Mouse (Mus musculus): Measurements from ENCODE around the gene Kif24.
A peak's percentile ranks its signal among the peaks of the same experiment; 100 is the strongest.
"Not testable (repeated sequence)": the region's sequence is repeated elsewhere in the genome, so short reads cannot be mapped to it uniquely, and the experiment has no call there.

Gene Kif24

GRCm38 (mm10) chr4:41492951-41493350 is 28.3 kb upstream of the Kif24 start:
- DNase-seq (ENCODE audit: low spot score): no peak

GRCm38 (mm10) chr4:41481601-41482017 is 16.9 kb upstream of the Kif24 start:
- peak; percentile 45 for DNase-seq (ENCODE audit: low spot score)

- DNase-seq (ENCODE audit: low spot score): peak; percentile 69
Measured at GRCm38 (mm10) chr4:41480254-41480653, 15.6 kb upstream of the Kif24 start.

GRCm38 (mm10) chr4:41479456-41479804 is 14.7 kb upstream of the Kif24 start:
- DNase-seq (ENCODE audit: low spot score): peak; percentile 54

- no peak for DNase-seq (ENCODE audit: low spot score)
Measured at GRCm38 (mm10) chr4:41478751-41479455, 14.2 kb upstream of the Kif24 start.

GRCm38 (mm10) chr4:41477648-41478160 is 13.0 kb upstream of the Kif24 start:
- no peak for DNase-seq (ENCODE audit: low spot score)

GRCm38 (mm10) chr4:41471384-41471689 is 6.7 kb upstream of the Kif24 start:
- no peak for DNase-seq (ENCODE audit: low spot score)

- DNase-seq (ENCODE audit: low spot score): no peak
Measured at GRCm38 (mm10) chr4:41470684-41471383, 6.1 kb upstream of the Kif24 start.

- no peak for DNase-seq (ENCODE audit: low spot score)
Measured at GRCm38 (mm10) chr4:41470051-41470683, 5.5 kb upstream of the Kif24 start.

- no peak for DNase-seq (ENCODE audit: low spot score)
Measured at GRCm38 (mm10) chr4:41469199-41469598, 4.5 kb upstream of the Kif24 start.

GRCm38 (mm10) chr4:41468396-41469080 is 3.9 kb upstream of the Kif24 start:
- DNase-seq (ENCODE audit: low spot score): no peak

- DNase-seq (ENCODE audit: low spot score): no peak
Measured at GRCm38 (mm10) chr4:41465287-41465665, 589 bp upstream of the Kif24 start.

GRCm38 (mm10) chr4:41463051-41463738 is 1.5 kb downstream of the Kif24 start:
- DNase-seq (ENCODE audit: low spot score): not testable (repeated sequence)

- DNase-seq (ENCODE audit: low spot score): no peak
Measured at GRCm38 (mm10) chr4:41460690-41461089, 4.0 kb downstream of the Kif24 start.

GRCm38 (mm10) chr4:41447595-41447994 is 17.1 kb downstream of the Kif24 start:
- DNase-seq (ENCODE audit: low spot score): no peak

GRCm38 (mm10) chr4:41442790-41443302 is 21.8 kb downstream of the Kif24 start:
- no peak for DNase-seq (ENCODE audit: low spot score)

- DNase-seq (ENCODE audit: low spot score): no peak
Measured at GRCm38 (mm10) chr4:41438931-41439330, 25.8 kb downstream of the Kif24 start.

- no peak for DNase-seq (ENCODE audit: low spot score)
Measured at GRCm38 (mm10) chr4:41416966-41417365, 47.7 kb downstream of the Kif24 start.

- no peak for DNase-seq (ENCODE audit: low spot score)
Measured at GRCm38 (mm10) chr4:41409341-41409740, 55.3 kb downstream of the Kif24 start.

GRCm38 (mm10) chr4:41407353-41407752 is 57.3 kb downstream of the Kif24 start:
- DNase-seq (ENCODE audit: low spot score): no peak

- no peak for DNase-seq (ENCODE audit: low spot score)
Measured at GRCm38 (mm10) chr4:41406597-41406996, 58.1 kb downstream of the Kif24 start.

- DNase-seq (ENCODE audit: low spot score): no peak
Measured at GRCm38 (mm10) chr4:41401573-41401972, 63.1 kb downstream of the Kif24 start.

Data from ovary, adult 18-20 months (tissue).